Comparison of ENCODE assay signal across 29 mouse cellular contexts in the genomic region with DNA sequence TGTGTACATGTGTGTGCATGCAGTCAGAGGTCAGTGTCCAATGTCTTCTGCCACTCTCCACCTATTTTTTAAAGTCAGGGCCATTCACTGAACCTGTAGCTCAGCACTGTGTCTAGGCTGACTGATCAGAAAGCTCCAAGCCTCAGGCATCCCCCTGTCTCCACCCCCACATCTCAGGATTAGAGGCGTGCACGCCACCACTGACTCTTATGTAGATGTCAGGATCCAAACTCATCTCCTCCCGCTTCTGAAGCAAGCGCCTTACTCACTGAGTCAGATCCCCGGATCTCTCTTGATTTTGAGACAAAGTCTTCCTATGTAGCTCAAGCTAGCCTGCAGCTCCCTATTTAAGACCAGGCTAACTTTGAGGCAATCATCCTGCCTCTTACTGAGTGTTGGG. TPM values are rescaled to one million over a fixed set of nuclear protein-coding genes. Genes with fewer than 3 reads are reported as not detected.
"Had no signal": no experiment of that assay in that cellular context is flagged by ENCODE, and none has a peak within 500 bp of the region (broad histone marks: within the 10 kb centered on the region; RNA-seq: fewer than 3 reads in every experiment).

No protein-coding gene starts in this region.

- DNase-seq: gastrocnemius, postnatal 14 days; gastrocnemius, postnatal 36 days; heart, adult 11 months; heart, adult 2 months; heart, postnatal 14 days; heart, postnatal 4 days; kidney, adult 18-20 months; kidney, adult 8-10 months; kidney, postnatal 10 days; kidney, postnatal 25 days; kidney, postnatal 4 days; liver; liver, embryonic 13.5 days had no signal

- H3K4me3 ChIP-seq: heart, adult 2 months; heart, embryonic 13.5 days; heart, embryonic 15.5 days; hindbrain, embryonic 10.5 days; hindbrain, embryonic 12.5 days; intestine, embryonic 15.5 days; layer of hippocampus, adult 2 months; left cerebral cortex, adult 2 months; limb, embryonic 10.5 days; limb, embryonic 12.5 days; liver, embryonic 13.5 days had no signal

- H3K9ac ChIP-seq: heart, embryonic 13.5 days; heart, embryonic 15.5 days; hindbrain, embryonic 12.5 days; hindbrain, embryonic 14.5 days; intestine, embryonic 15.5 days; limb, embryonic 12.5 days; liver, embryonic 13.5 days had no signal

- ATAC-seq: hindbrain, embryonic 16.5 days; inflammation-experienced regulatory T-cells, adult 6 months; intestine, embryonic 15.5 days; intestine, postnatal 0 days had no signal

- H3K9me3 ChIP-seq: heart, embryonic 13.5 days; heart, embryonic 15.5 days; hindbrain, embryonic 10.5 days; hindbrain, embryonic 12.5 days; intestine, embryonic 15.5 days; limb, embryonic 10.5 days; limb, embryonic 12.5 days; liver, embryonic 13.5 days had no signal

- H3K27ac ChIP-seq: heart, adult 2 months; heart, embryonic 13.5 days; heart, embryonic 15.5 days; hindbrain, embryonic 10.5 days; hindbrain, embryonic 12.5 days; hindbrain, embryonic 14.5 days; intestine, embryonic 15.5 days; layer of hippocampus, adult 2 months; left cerebral cortex, adult 2 months; limb, embryonic 10.5 days; limb, embryonic 12.5 days; liver, embryonic 13.5 days had no signal

- H3K36me3 ChIP-seq: heart, embryonic 13.5 days; heart, embryonic 15.5 days; hindbrain, embryonic 10.5 days; hindbrain, embryonic 12.5 days; intestine, embryonic 15.5 days; limb, embryonic 10.5 days; limb, embryonic 12.5 days; liver, embryonic 13.5 days had no signal

- H3K27me3 ChIP-seq: heart, embryonic 13.5 days; heart, embryonic 15.5 days; hindbrain, embryonic 12.5 days; intestine, embryonic 15.5 days; liver, embryonic 13.5 days had no signal

- H3K4me1 ChIP-seq: heart, embryonic 13.5 days; heart, embryonic 15.5 days; intestine, embryonic 15.5 days; liver, embryonic 13.5 days had no signal

- H3K4me2 ChIP-seq: heart, embryonic 11.5 days; heart, embryonic 13.5 days; heart, embryonic 15.5 days; hindbrain, embryonic 12.5 days; hindbrain, embryonic 14.5 days; intestine, embryonic 15.5 days; limb, embryonic 12.5 days; liver, embryonic 11.5 days; liver, embryonic 13.5 days had no signal

RNA-seq across cellular contexts. Expression of a gene that starts 50.7 kb away (rescaled TPM):
- total RNA-seq: gastrocnemius, adult 8-10 months; gastrocnemius, postnatal 36 days; heart, postnatal 14 days had no signal
- polyA plus RNA-seq: inflammation-experienced regulatory T-cells, adult 6 months had no signal
